Mouse (Mus musculus) kidney, adult 9 months (tissue): ENCODE results near the gene Lpxn.
A peak's percentile ranks its signal among the peaks of the same experiment; 100 is the strongest.

Source experiments
- DNase-seq: peaks from one replicate; pipeline ENCODE4 v3.0.0; 2022

Lpxn gene

DNA sequence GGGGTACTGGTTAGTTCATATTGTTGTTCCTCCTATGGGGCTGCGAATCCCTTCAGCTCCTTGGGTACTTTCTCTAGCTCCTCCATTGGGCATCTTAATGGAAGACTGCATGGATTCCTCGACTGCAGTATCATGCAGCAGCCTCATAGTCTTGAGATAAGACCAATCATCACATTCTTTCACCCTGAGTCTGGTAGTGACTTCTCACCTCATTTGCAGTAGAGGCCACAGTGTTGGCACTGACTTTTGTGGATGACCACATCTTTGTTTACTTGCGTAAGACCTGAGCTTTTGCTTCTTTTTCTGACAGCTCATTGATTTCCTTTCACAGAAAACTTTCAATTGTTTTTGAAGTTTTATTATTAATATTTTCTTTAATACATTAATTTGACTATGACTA lies 9.7 kb downstream of the Lpxn start:
- DNase-seq = no peak

DNA sequence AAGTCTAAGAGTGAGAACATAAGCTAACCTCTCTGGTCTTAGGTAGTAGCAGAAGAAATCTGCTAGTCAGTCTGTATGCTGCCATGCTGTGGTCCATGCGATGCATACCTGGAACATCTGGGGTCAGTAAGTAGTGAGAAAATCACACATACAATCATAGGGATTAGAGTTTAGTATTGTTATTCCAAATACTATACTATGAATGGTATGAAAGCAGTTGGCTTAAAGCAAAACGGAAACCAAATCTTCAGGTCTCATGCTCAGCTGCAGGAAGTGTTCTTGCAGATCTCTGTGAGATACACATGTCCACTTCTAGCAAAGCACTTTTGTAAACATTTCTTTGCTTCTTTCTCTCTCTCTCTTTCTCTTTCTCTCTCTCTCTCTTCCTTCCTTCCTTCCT lies 10.2 kb downstream of the Lpxn start:
- DNase-seq = no peak

DNA sequence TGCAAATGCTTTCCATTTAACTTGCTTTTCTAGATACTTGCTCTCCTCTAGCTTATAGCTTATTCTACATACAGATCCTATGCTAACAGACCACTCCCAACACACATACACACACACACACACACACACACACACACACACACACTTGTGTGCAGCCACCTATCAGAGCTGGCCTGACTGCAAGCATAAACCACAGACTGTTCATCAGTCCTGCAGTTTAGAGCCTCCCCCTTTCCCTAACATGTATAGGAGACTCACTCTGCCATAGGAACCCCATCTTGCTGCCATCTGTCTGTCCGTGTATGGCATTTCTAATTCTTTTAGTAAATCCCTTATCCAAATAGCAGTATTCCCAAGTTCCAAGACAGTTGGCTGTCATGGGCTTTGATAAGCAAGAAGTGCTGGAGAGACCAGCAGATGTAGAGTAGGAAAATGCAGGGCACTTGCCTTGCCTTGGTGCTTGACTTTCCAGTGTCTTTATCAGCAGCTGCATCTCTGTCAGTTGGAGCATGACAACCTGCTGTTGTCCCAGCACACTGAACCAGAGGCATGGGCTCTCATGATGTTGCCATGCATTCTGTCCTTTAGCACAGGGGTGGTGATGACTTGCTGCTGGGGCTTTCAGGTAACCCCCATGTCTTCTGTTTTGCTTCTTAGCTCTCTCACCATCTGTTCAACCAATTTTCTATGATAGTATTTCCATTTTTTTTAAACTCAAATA lies 16.8 kb downstream of the Lpxn start:
- no peak for DNase-seq

DNA sequence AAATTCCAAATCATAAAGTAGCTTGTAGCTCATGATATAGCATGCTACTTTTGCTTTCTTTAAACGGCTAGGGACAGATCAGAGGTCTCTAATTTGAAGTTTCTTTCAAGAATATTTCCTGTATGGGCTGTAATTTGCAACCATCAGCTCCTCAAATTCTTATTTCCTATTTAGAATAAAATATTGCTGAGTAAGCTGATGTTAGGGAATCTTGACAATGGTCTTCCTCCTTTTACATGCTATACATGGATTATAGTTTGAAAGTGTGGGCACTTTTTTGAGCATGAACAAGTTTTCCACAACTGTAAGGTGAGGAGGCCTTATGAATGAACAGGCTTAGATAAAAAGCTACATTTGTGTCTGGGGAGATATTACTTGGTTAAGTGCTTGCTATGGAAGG lies 17.9 kb downstream of the Lpxn start:
- DNase-seq = no peak

DNA sequence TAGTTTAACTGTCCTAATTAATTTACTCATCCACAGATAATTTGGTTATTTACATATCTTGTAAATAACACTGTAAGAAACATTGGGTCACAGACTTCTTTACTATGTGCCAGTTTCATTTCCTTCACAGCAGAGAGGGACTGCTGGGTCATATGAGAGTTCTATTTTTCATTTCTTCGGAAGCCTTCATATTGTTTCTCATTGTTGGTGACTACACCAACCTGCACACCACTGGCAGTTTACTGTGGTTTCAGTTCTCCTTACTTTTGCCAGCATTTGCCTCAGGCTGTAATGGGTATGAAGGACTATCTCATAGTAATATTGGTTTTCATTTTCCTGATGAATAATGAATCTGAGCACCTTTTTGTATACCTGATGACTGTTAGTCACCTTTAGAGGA lies 22.5 kb downstream of the Lpxn start:
- no peak for DNase-seq

DNA sequence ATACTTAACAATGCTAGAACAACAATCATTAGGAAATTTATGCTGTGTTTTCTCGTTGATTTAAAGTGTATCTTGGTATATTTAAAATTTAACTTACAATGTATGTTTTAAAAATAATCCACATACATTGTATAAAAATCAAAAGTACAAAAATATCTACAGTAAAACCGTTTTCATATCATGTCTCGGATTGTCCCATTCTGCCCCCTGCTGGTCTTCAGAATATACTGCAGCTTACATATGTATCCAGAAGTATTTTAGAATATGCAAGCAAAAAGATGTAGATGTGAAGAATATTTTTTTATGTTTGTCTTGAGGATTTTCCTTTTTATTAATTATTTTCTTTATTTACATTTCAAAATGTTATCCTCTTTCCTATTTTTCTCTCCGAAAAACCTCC lies 24.4 kb downstream of the Lpxn start:
- DNase-seq = peak; percentile 19

DNA sequence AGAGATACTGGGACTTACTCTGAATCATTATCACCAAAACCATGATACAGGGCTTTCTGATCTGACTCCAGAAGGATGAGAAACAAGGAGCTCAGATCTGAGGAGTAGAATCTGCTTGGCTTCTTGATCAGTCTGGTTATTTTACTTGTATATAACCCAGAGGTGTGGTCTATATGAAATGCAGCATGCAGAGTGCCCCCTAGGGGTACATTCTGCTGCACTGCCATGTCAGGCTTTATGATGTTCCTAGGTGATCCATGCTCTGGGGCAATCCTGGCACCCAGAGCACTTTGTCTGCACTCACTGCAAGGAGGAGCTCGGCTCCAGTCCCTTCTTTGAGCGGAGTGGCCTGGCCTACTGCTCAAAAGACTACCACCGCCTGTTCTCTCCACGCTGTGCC lies 28.6 kb downstream of the Lpxn start:
- DNase-seq = no peak

DNA sequence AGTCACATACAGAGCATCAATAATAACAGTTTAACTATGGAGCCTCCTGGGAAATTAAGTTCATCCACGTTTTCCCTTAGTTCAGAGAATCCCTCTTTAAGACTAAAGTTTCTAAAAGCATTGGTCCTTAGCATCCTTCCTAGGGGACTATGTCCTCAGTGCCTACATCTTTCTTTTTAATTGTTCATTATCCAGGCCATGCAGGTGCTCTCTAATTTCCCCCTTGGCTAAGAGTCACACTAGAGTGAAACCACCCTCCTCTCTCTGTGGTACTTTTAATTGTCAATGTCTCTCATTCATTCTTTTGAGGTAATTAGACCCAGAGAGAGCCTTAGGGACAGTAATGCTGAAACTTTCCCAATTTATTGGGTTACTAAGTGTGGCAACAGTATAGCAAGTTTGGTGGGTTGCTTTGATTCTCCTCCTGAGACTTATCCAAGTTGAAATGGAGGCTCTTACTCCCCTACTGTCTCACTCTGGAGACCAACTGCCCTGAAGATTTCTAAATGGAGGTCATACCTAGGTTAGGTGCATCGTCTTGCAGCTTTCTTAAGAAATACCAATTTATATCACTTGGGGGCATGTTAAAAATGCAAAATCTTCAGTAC lies 34.9 kb downstream of the Lpxn start:
- DNase-seq = no peak

DNA sequence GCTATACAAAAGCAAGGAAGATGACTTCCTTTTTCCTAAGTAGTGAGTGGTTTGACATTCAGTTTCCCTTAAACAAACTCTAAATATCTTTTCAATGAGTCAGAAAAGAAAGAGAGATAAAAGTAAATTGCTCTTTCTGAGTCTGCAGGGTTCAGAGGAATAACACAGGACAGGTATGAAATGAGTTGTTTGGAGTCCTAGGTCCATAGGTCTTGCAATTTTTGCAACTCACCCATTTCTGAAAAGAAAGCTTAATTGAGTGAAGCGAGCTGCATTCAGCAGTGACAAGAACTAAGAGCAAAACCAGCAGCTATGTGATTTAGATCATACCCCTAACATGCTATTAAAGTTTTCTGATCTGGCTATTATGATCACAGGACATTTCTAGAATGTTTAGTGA lies 35.6 kb downstream of the Lpxn start:
- DNase-seq = no peak

DNA sequence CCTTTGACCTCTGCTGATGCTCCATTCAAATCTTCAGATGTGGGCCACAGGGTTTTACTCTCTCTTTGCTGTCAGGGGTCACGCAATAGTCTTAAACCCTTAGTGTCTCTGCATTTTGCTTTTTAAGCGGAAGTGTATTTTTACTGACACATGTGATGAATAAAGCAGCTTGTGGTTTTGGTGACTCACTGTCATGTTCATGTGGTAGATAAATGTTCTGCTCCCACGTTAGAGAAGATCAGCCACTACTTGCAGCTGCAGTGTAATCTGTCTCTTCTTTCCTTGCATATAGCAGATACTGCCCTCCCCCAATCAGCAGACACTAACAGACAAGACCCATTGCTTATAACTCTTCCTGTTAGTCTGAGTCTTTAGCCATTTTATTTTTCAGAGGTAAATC lies 37.6 kb downstream of the Lpxn start:
- DNase-seq = peak; percentile 7

DNA sequence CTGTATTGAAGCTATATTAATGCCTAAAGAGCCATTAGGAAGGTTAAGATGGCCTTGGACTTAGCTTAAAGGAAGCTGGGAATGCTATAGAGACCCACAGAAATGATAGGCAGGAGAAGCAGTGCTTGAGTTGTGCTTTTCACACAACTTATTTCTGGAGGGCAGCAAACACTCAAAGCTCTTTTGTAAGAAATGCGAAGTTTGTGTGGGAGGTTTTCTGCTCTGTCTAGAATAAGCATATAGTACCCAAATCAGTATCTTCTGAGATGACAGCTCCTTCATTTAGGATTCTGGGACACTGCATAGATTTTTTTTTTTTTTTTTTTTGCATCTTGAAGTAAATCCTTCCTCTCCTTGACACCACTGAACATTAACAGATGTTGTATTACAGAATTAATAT lies 42.5 kb downstream of the Lpxn start:
- DNase-seq = no peak

DNA sequence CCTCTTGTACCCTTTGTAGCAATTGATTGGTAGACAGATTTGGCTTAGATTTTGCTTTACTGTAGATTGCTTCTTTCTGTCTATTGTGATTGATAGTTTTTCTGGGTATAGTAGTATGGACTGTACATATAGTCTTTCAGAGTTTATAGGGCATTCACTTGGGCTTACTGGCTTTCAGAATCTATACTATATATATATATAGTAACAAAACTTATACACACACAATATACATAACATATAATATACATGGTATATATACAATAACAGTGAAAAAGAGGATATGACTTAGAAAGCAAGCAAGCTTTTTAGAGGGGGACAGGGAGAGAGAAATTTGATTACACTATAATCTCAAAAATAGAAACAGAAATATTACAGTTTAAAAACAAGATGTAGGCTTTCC lies 50.4 kb downstream of the Lpxn start, which contains the start of gene Gm5244:
TSS of gene Gm5244 (plus strand) at position 301 of the 400 bp plus-strand sequence.
- no peak for DNase-seq

DNA sequence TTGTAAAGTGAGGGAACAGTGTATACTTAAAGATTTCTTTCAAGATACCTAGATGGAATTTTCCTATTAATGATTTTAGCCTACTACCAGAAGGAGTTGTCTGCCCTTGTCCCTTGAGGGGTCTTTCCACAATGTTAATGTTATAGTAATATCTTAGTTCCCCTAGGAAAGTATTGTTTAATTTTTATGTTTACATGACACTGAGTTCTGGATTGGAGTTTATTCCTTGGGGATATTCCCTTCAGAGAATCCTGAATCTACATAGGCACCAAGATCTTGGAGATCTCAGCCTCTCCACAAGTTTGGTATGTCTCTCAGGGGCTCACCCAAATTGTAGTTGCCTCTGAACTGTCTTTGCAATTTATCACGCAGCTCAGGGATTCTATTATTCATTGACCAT lies 61.0 kb downstream of the Lpxn start, which contains the start of gene Olfr1444:
TSS of gene Olfr1444 (plus strand) at position 301 of the 400 bp plus-strand sequence.
- no peak for DNase-seq
